Mouse (Mus musculus) embryonic fibroblast, embryonic 13.5 days (primary cell): Measurements from ENCODE around the gene Ahcy.

ENCODE experiments used
- CTCF ChIP-seq: IDR thresholded peaks from 2 replicates; pipeline ENCODE4 v1.5.1; 2011; ENCODE audit warnings: mild to moderate bottlenecking, control low read depth, low read length, moderate library complexity, borderline replicate concordance; ENCODE audit not compliant: insufficient read depth
- POLR2A ChIP-seq: IDR thresholded peaks from 2 replicates; pipeline ENCODE4 v1.6.1; 2011; ENCODE audit warnings: low read depth, mild to moderate bottlenecking, control low read depth, low read length, moderate library complexity

GRCm38 (mm10) chr2:155075649-155076048 lies 1.4 kb upstream of the Ahcy start:
- TF ChIP-seq CTCF (no peak), POLR2A (no peak)
